Mouse (Mus musculus): ENCODE results near the gene Wdr77.

DNA sequence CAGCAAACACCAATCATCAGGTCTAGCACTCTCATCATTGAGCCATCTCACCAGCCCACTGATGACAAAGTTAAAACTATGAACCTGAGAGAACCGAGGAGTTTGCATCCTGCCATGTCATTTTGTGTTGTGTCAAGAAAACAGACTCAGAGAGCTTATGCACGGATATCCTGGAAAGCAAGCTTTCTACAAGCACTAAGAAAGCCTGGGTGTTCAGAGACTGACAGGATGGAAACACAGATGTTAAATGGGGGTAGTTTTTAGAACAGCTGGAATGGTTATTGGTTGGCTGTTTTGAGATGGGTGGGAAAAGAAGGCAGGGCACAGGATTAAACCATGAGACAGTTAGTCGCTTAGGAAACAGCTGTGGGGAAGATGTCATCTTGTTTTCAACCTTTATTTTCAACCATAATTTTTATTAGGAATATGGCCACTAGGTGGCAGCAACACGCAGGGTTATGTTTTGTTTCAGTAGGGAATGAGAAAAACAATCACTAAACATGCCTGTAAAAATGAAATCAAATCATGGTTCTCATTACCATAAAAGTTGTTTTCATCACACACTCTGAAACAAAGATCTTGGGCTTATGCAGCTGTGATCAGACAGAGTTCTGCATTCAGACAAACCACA lies 32.6 kb downstream of the Wdr77 start:
- 0 out of 2 replicates have a peak, but pooled peaks have one; percentile 1 for TF ChIP-seq CTCF (IDR thresholded peaks at IDR 0.05; ENCODE audit: low read depth, low read length)
- no peak for TF ChIP-seq GATA1 (IDR thresholded peaks at IDR 0.05; ENCODE audit: borderline replicate concordance, low read length)
